Mouse (Mus musculus) limb, embryonic 14.5 days (tissue): Measurements from ENCODE around the gene Arfgap2. TPM values are rescaled to one million over a fixed set of nuclear protein-coding genes. Genes with fewer than 3 reads are reported as not detected.
A peak's percentile ranks its signal among the peaks of the same experiment; 100 is the strongest.
"Not testable (repeated sequence)": the region's sequence is repeated elsewhere in the genome, so short reads cannot be mapped to it uniquely, and the experiment has no call there.

Experiments used
- ATAC-seq: fragments of 200-750 bp; cut with Nextera tagmentation; 2 replicates; pipeline ENCODE4 v1.8.0; 2017; ENCODE audit warnings: low read depth, moderate number of reproducible peaks, moderate TSS enrichment; ENCODE audit not compliant: low FRiP score
- DNase-seq: peaks from one replicate; pipeline ENCODE4 v3.0.0-alpha.2; 2015; ENCODE audit warnings: low spot score
- H3K27ac ChIP-seq: fragments of 300-500 bp; sonication (generic); replicated peaks from 2 replicates; pipeline ENCODE4 v1.5.1; 2014; ENCODE audit warnings: low read depth, mild to moderate bottlenecking, low read length, moderate library complexity, mixed read lengths
- H3K27me3 ChIP-seq: fragments of 300-500 bp; sonication (generic); 2 replicates; pipeline ENCODE4 v1.6.1; 2014; ENCODE audit warnings: low read length, mixed read lengths; ENCODE audit not compliant: control insufficient read depth, insufficient read depth
- H3K36me3 ChIP-seq: fragments of 300-500 bp; sonication (generic); 2 replicates; pipeline ENCODE4 v1.6.1; 2014; ENCODE audit warnings: mild to moderate bottlenecking, low read length, moderate library complexity, mixed read lengths; ENCODE audit not compliant: control insufficient read depth, insufficient read depth
- H3K4me1 ChIP-seq: fragments of 300-500 bp; sonication (generic); 2 replicates; pipeline ENCODE4 v1.6.1; 2014; ENCODE audit warnings: antibody characterized with exemption, low read length, mixed read lengths; ENCODE audit not compliant: control insufficient read depth, insufficient read depth
- H3K4me2 ChIP-seq: fragments of 300-500 bp; sonication (generic); replicated peaks from 2 replicates; pipeline ENCODE4 v1.6.1; 2014; ENCODE audit warnings: low read depth, mild to moderate bottlenecking, low read length, moderate library complexity; ENCODE audit not compliant: severe bottlenecking
- H3K4me3 ChIP-seq: fragments of 300-500 bp; sonication (generic); replicated peaks from 2 replicates; pipeline ENCODE4 v1.5.1; 2014; ENCODE audit warnings: low read length
- H3K9ac ChIP-seq: fragments of 300-500 bp; sonication (generic); 2 replicates; pipeline ENCODE4 v1.6.1; 2014; ENCODE audit warnings: mild to moderate bottlenecking, low read depth, low read length, moderate library complexity; ENCODE audit not compliant: severe bottlenecking
- H3K9me3 ChIP-seq: fragments of 300-500 bp; sonication (generic); 2 replicates; pipeline ENCODE4 v1.6.1; 2016; ENCODE audit warnings: low read length; ENCODE audit not compliant: control insufficient read depth
- POLR2A ChIP-seq: fragments of 200-500 bp; IDR thresholded peaks from 2 replicates; pipeline ENCODE4 v1.8.0; 2012; ENCODE audit warnings: inconsistent platforms, mild to moderate bottlenecking, moderate library complexity, borderline replicate concordance; ENCODE audit not compliant: insufficient read depth, insufficient read length; ENCODE audit errors: extremely low read depth
- WGBS: fragments of 180-500 bp; shearing (Covaris S2); extraction: QIAGEN DNeasy Blood & Tissue Kit; methylation state at CpG from one replicate; pipeline ENCODE4 v1.1.7; 2014; 5-methylcytosine and 5-hydroxymethylcytosine counted together
- polyA plus RNA-seq, 2 experiments: library from polyadenylated mRNA; depleted of rRNA in 1 of 2; stranded (reverse) in 1 of 2; unstranded in 1 of 2; fragments of >200 nt; fragmentation: Nextera tagmentation in 1 of 2; extraction: Ambion mirVana in 1 of 2; gene quantifications; 2 replicates each; pipeline versions ENCODE4 v1.2.1 to v1.2.3; 2012 to 2014

Gene Arfgap2
- polyA plus RNA-seq, 2 experiments: 59.8 to 78.8 TPM

DNA sequence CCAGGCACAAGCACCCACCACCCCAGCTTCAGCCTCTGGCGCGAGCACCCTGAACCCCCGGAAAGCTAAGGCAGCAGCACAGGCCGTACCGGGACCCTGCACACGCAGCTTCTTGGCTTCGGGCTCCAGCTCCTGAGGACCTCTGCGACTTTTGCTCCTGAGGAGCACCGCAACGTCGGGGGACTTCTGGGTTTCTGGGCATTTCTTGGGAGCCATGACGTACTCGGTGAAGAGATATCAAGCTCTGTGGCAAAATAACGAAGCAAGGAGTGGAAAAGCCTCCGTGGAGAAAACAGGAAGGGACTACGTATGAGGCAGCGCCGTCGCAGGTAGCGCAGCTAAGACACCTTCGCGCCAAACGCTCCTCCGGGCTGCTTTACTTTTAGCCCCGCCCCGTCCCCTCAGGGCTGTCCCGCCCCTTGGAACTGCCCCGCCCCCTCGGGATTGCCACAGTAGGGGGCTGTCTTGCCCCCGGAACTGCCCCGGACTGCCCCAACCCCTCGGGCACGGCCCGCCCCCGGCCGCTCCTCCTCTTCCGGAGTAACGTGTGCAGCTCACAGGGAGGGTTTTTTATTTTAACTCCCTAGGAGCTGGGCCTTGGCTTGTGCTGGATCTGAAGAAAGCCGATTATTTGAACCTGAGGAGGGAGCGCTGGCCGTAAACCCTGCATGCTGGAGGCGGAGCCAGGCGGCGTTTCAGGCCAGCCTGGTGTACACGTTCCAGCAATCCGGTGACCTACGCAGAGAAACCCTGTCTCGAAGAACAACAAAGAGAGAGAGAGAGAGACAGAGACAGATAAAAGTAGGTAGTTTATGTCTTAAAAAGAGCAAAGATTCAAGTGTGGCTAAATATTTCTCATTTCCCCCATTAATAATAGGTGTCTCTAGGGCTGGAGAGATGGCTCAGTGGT is 27.9 kb upstream of the Arfgap2 start, which contains the start of gene Ddb2:
Ddb2 (minus strand) TSS at position 382 of the 910 bp plus-strand sequence.
- Histone ChIP-seq H3K27ac (peak within 1 kb of the TSS; percentile 85), H3K36me3 (peaks cover 9% of the 10 kb centered on the region), H3K9me3 (no peaks in the 10 kb centered on the region), H3K9ac (peak within 1 kb of the TSS; percentile 57), H3K27me3 (no peaks in the 10 kb centered on the region), H3K4me3 (peak within 1 kb of the TSS; percentile 46), H3K4me2 (peak within 1 kb of the TSS; percentile 47), H3K4me1 (no peaks in the 10 kb centered on the region)
- peak; percentile 60; the same call in 1 of the 2 replicates for TF ChIP-seq POLR2A
- peak; percentile 100 for ATAC-seq
- under 1% methylated on average over 47 of the region's 48 CpGs for WGBS
- DNase-seq: peak; percentile 95

- DNase-seq (peak; percentile 22), ATAC-seq (peak; percentile 36)
- H3K27ac ChIP-seq: peak overlapping the region; percentile 85
- H3K4me2 ChIP-seq: peak overlapping the region; percentile 47
- H3K36me3 ChIP-seq, H3K4me1 ChIP-seq, H3K27me3 ChIP-seq, H3K9me3 ChIP-seq: not testable (repeated sequence)
- WGBS: 20% methylated on average over 4 of the region's 4 CpGs
- H3K4me3 ChIP-seq: peak overlapping the region; percentile 46
- H3K9ac ChIP-seq: peak overlapping the region; percentile 54
These were observed 27.2 kb upstream of the Arfgap2 start for GRCm38 (mm10) chr2:91237511-91238080.

DNA sequence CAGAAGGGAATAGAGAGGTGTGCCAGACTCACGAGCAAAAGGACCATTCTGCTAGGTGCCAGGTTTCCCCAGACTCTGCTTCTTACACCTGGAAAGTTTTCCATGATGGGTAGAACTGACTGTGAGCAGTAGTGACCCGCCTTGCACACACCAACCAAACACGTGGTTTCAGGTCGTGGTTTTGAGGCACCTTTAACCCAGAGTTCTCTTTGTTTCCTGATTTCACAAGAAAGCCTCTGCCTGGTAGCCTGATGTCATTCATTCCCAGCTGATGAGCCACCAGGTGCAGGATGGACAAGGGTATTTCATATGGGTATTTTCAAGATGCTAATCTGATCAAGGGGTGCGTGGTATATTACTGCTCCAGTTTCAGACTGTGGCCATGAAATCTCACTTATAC is 22.2 kb upstream of the Arfgap2 start:
- no peaks in the 10 kb centered on the region for H3K4me1 ChIP-seq
- no peak overlapping the region for H3K9ac ChIP-seq
- TF ChIP-seq POLR2A: no peak
- H3K27ac ChIP-seq: no peak overlapping the region
- no peak overlapping the region for H3K4me3 ChIP-seq
- WGBS: 69% methylated on average over 5 of the region's 5 CpGs
- no peaks in the 10 kb centered on the region for H3K9me3 ChIP-seq
- DNase-seq (no peak), ATAC-seq (no peak)
- no peaks in the 10 kb centered on the region for H3K27me3 ChIP-seq
- H3K4me2 ChIP-seq: no peak overlapping the region
- H3K36me3 ChIP-seq: no peaks in the 10 kb centered on the region

- DNase-seq (peak; percentile 63), ATAC-seq (no peak)
- Histone ChIP-seq H3K27me3 (no peaks in the 10 kb centered on the region), H3K36me3 (no peaks in the 10 kb centered on the region), H3K27ac (no peak overlapping the region), H3K4me3 (no peak overlapping the region), H3K4me1 (no peaks in the 10 kb centered on the region), H3K9me3 (no peaks in the 10 kb centered on the region), H3K4me2 (no peak overlapping the region), H3K9ac (no peak overlapping the region)
- TF ChIP-seq POLR2A: no peak
- 66% methylated on average over 3 of the region's 3 CpGs for WGBS
These were observed 21.4 kb upstream of the Arfgap2 start for GRCm38 (mm10) chr2:91243416-91243815.

DNA sequence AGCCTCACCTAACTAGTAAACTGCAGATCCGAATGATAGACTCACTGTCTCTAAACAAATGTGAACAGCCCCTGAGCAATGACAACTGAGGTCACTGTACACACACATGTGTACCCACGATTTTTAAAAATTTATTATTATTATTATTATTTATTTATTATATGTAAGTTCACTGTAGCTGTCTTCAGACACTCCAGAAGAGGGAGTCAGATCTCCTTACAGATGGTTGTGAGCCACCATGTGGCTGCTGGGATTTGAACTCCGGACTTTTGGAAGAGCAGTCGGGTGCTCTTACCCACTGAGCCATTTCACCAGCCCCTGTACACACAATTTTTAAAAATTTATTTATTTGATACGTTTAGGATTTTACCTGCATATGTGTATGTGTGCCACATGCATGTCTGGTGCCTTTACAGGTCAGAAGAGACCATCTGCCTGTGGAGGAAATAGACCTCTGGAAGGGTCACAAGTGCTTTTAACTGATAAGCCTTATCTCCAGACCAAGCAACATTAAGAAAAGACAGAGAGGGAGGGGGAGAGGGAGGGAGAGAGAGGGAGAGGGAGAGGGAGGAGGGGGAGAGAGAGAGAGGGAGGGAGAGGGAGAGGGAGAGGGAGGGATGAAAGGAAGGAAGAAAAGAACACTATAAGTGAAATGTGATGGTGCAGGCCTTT is 20.1 kb upstream of the Arfgap2 start:
- Histone ChIP-seq H3K27ac (no peak overlapping the region), H3K9ac (no peak overlapping the region), H3K27me3 (no peaks in the 10 kb centered on the region), H3K4me2 (no peak overlapping the region), H3K9me3 (no peaks in the 10 kb centered on the region), H3K36me3 (no peaks in the 10 kb centered on the region), H3K4me1 (no peaks in the 10 kb centered on the region), H3K4me3 (no peak overlapping the region)
- WGBS: 79% methylated on average over 5 of the region's 5 CpGs
- no peak for ATAC-seq
- no peak for DNase-seq
- TF ChIP-seq POLR2A: no peak
